Mouse (Mus musculus): ENCODE measurements around the gene Larp4. TPM values are rescaled to one million over a fixed set of nuclear protein-coding genes. Genes with fewer than 3 reads are reported as not detected.
A peak's percentile ranks its signal among the peaks of the same experiment; 100 is the strongest.
"Not testable (repeated sequence)": the region's sequence is repeated elsewhere in the genome, so short reads cannot be mapped to it uniquely, and the experiment has no call there.

Gene Larp4
- polyA plus RNA-seq, 1 experiment from 2014 or later = 49.3 TPM

GRCm38 (mm10) chr15:99966961-99967360, 2.9 kb upstream of the Larp4 start, which contains the start of gene Fam186a:
Gene Fam186a (minus strand): TSS chr15:99967061.
- ATAC-seq (ENCODE audit: low FRiP score, low TSS enrichment) = no peak

GRCm38 (mm10) chr15:99970606-99971005, 741 bp downstream of the Larp4 start:
- Histone ChIP-seq H3K9me3 (ENCODE audit: control insufficient read depth, low read length) (no peaks in the 10 kb centered on the region), H3K4me1 (ENCODE audit: control insufficient read depth, insufficient read depth, low read length) (peaks cover 9% of the 10 kb centered on the region), H3K27ac (ENCODE audit: low read depth, low read length) (no peak overlapping the region), H3K36me3 (ENCODE audit: control insufficient read depth, insufficient read depth, low read length) (no peaks in the 10 kb centered on the region), H3K27me3 (ENCODE audit: control insufficient read depth, insufficient read depth, low read length) (no peaks in the 10 kb centered on the region), H3K9ac (ENCODE audit: low read depth, low read length) (no peak overlapping the region), H3K4me2 (replicated peaks; ENCODE audit: low read depth, low read length) (no peak overlapping the region), H3K4me3 (ENCODE audit: low read length) (no peak overlapping the region)
- no peak for ATAC-seq (ENCODE audit: low FRiP score, low TSS enrichment)
- WGBS = 84% methylated on average over 1 of the region's 1 CpGs

More at GRCm38 (mm10) chr15:99966961-99967360, 2.9 kb upstream of the Larp4 start, which contains the start of gene Fam186a:
- Histone ChIP-seq H3K4me3 (ENCODE audit: low read length) (no peak within 1 kb of the TSS), H3K27ac (ENCODE audit: low read depth, low read length) (no peak within 1 kb of the TSS), H3K4me2 (replicated peaks; ENCODE audit: low read depth, low read length) (no peak within 1 kb of the TSS), H3K9me3 (ENCODE audit: control insufficient read depth, low read length) (no peaks in the 10 kb centered on the region), H3K4me1 (ENCODE audit: control insufficient read depth, insufficient read depth, low read length) (no peaks in the 10 kb centered on the region), H3K36me3 (ENCODE audit: control insufficient read depth, insufficient read depth, low read length) (no peaks in the 10 kb centered on the region), H3K27me3 (ENCODE audit: control insufficient read depth, insufficient read depth, low read length) (no peaks in the 10 kb centered on the region), H3K9ac (ENCODE audit: low read depth, low read length) (no peak within 1 kb of the TSS)
- WGBS = 80% methylated on average over 4 of the region's 4 CpGs

- ATAC-seq (ENCODE audit: low FRiP score, low TSS enrichment) = peak; percentile 97
- H3K36me3 ChIP-seq (ENCODE audit: control insufficient read depth, insufficient read depth, low read length) = no peaks in the 10 kb centered on the region
- no peaks in the 10 kb centered on the region for H3K9me3 ChIP-seq (ENCODE audit: control insufficient read depth, low read length)
- H3K4me1 ChIP-seq (ENCODE audit: control insufficient read depth, insufficient read depth, low read length) = peaks cover 9% of the 10 kb centered on the region
- H3K4me2 ChIP-seq (replicated peaks; ENCODE audit: low read depth, low read length) = peak overlapping the region; percentile 55
- peak overlapping the region; percentile 81 for H3K4me3 ChIP-seq (ENCODE audit: low read length)
- H3K9ac ChIP-seq (ENCODE audit: low read depth, low read length) = peak overlapping the region; percentile 90
- H3K27me3 ChIP-seq (ENCODE audit: control insufficient read depth, insufficient read depth, low read length) = no peaks in the 10 kb centered on the region
- under 1% methylated on average over 49 of the region's 50 CpGs for WGBS
- H3K27ac ChIP-seq (ENCODE audit: low read depth, low read length) = peak overlapping the region; percentile 99
Observed at GRCm38 (mm10) chr15:99972361-99972988, 2.6 kb downstream of the Larp4 start.

GRCm38 (mm10) chr15:99972989-99973911, 3.4 kb downstream of the Larp4 start:
- H3K27ac ChIP-seq (ENCODE audit: low read depth, low read length) = peak overlapping the region; percentile 99
- H3K27me3 ChIP-seq (ENCODE audit: control insufficient read depth, insufficient read depth, low read length) = no peaks in the 10 kb centered on the region
- WGBS = under 1% methylated on average over 65 of the region's 84 CpGs
- H3K9me3 ChIP-seq (ENCODE audit: control insufficient read depth, low read length) = no peaks in the 10 kb centered on the region
- H3K9ac ChIP-seq (ENCODE audit: low read depth, low read length) = peak overlapping the region; percentile 90
- H3K4me1 ChIP-seq (ENCODE audit: control insufficient read depth, insufficient read depth, low read length) = peaks cover 9% of the 10 kb centered on the region
- ATAC-seq (ENCODE audit: low FRiP score, low TSS enrichment) = peak; percentile 84
- no peaks in the 10 kb centered on the region for H3K36me3 ChIP-seq (ENCODE audit: control insufficient read depth, insufficient read depth, low read length)
- H3K4me3 ChIP-seq (ENCODE audit: low read length) = peak overlapping the region; percentile 81
- peak overlapping the region; percentile 55 for H3K4me2 ChIP-seq (replicated peaks; ENCODE audit: low read depth, low read length)

GRCm38 (mm10) chr15:99974476-99975220, 4.8 kb downstream of the Larp4 start:
- no peaks in the 10 kb centered on the region for H3K27me3 ChIP-seq (ENCODE audit: control insufficient read depth, insufficient read depth, low read length)

GRCm38 (mm10) chr15:99976121-99976520, 6.3 kb downstream of the Larp4 start:
- not testable (repeated sequence) for H3K4me2 ChIP-seq (replicated peaks; ENCODE audit: low read depth, low read length); H3K9ac ChIP-seq (ENCODE audit: low read depth, low read length); H3K4me1 ChIP-seq (ENCODE audit: control insufficient read depth, insufficient read depth, low read length); H3K9me3 ChIP-seq (ENCODE audit: control insufficient read depth, low read length); H3K4me3 ChIP-seq (ENCODE audit: low read length); H3K27ac ChIP-seq (ENCODE audit: low read depth, low read length); ATAC-seq (ENCODE audit: low FRiP score, low TSS enrichment); H3K27me3 ChIP-seq (ENCODE audit: control insufficient read depth, insufficient read depth, low read length); H3K36me3 ChIP-seq (ENCODE audit: control insufficient read depth, insufficient read depth, low read length)
- WGBS = 83% methylated on average over 2 of the region's 2 CpGs

More at GRCm38 (mm10) chr15:99974476-99975220, 4.8 kb downstream of the Larp4 start:
- Histone ChIP-seq H3K4me2 (replicated peaks; ENCODE audit: low read depth, low read length) (peak overlapping the region; percentile 55), H3K4me3 (ENCODE audit: low read length) (peak overlapping the region; percentile 81; the same call in 1 of the 2 replicates), H3K9ac (ENCODE audit: low read depth, low read length) (no peak overlapping the region), H3K36me3 (ENCODE audit: control insufficient read depth, insufficient read depth, low read length) (no peaks in the 10 kb centered on the region), H3K4me1 (ENCODE audit: control insufficient read depth, insufficient read depth, low read length) (peaks cover 9% of the 10 kb centered on the region), H3K9me3 (ENCODE audit: control insufficient read depth, low read length) (no peaks in the 10 kb centered on the region), H3K27ac (ENCODE audit: low read depth, low read length) (no peak overlapping the region)
- ATAC-seq (ENCODE audit: low FRiP score, low TSS enrichment) = no peak
- WGBS = 77% methylated on average over 2 of the region's 2 CpGs

- H3K27ac ChIP-seq (ENCODE audit: low read depth, low read length) = no peak overlapping the region
- H3K27me3 ChIP-seq (ENCODE audit: control insufficient read depth, insufficient read depth, low read length) = no peaks in the 10 kb centered on the region
- H3K4me1 ChIP-seq (ENCODE audit: control insufficient read depth, insufficient read depth, low read length) = peaks cover 4% of the 10 kb centered on the region
- H3K36me3 ChIP-seq (ENCODE audit: control insufficient read depth, insufficient read depth, low read length) = no peaks in the 10 kb centered on the region
- no peak for ATAC-seq (ENCODE audit: low FRiP score, low TSS enrichment)
- no peak overlapping the region for H3K4me2 ChIP-seq (replicated peaks; ENCODE audit: low read depth, low read length)
- H3K4me3 ChIP-seq (ENCODE audit: low read length) = no peak overlapping the region
- H3K9ac ChIP-seq (ENCODE audit: low read depth, low read length) = no peak overlapping the region
- H3K9me3 ChIP-seq (ENCODE audit: control insufficient read depth, low read length) = no peaks in the 10 kb centered on the region
- 76% methylated on average over 1 of the region's 1 CpGs for WGBS
Observed at GRCm38 (mm10) chr15:99979266-99979665, 9.4 kb downstream of the Larp4 start.

GRCm38 (mm10) chr15:99979715-99980114, 9.8 kb downstream of the Larp4 start:
- WGBS = 76% methylated on average over 2 of the region's 2 CpGs
- Histone ChIP-seq H3K9me3 (ENCODE audit: control insufficient read depth, low read length) (no peaks in the 10 kb centered on the region), H3K27me3 (ENCODE audit: control insufficient read depth, insufficient read depth, low read length) (no peaks in the 10 kb centered on the region), H3K4me2 (replicated peaks; ENCODE audit: low read depth, low read length) (no peak overlapping the region), H3K36me3 (ENCODE audit: control insufficient read depth, insufficient read depth, low read length) (no peaks in the 10 kb centered on the region), H3K4me3 (ENCODE audit: low read length) (no peak overlapping the region), H3K9ac (ENCODE audit: low read depth, low read length) (no peak overlapping the region), H3K27ac (ENCODE audit: low read depth, low read length) (no peak overlapping the region), H3K4me1 (ENCODE audit: control insufficient read depth, insufficient read depth, low read length) (no peaks in the 10 kb centered on the region)
- no peak for ATAC-seq (ENCODE audit: low FRiP score, low TSS enrichment)
